Mouse (Mus musculus) C2C12 (cell line): ENCODE results near the gene Ttbk2.

ENCODE experiments used
- CEBPB ChIP-seq: IDR thresholded peaks from one replicate; pipeline ENCODE4 v1.6.1; 2011; ENCODE audit warnings: low read depth, mild to moderate bottlenecking, control low read depth, moderate library complexity
- CTCF ChIP-seq: IDR thresholded peaks from one replicate; pipeline ENCODE4 v1.5.1; 2011; ENCODE audit not compliant: control insufficient read depth, insufficient read depth, insufficient read length
- USF1 ChIP-seq: IDR thresholded peaks from one replicate; pipeline ENCODE4 v1.6.1; 2011; ENCODE audit warnings: low read depth, mild to moderate bottlenecking, control low read depth, moderate library complexity

DNA sequence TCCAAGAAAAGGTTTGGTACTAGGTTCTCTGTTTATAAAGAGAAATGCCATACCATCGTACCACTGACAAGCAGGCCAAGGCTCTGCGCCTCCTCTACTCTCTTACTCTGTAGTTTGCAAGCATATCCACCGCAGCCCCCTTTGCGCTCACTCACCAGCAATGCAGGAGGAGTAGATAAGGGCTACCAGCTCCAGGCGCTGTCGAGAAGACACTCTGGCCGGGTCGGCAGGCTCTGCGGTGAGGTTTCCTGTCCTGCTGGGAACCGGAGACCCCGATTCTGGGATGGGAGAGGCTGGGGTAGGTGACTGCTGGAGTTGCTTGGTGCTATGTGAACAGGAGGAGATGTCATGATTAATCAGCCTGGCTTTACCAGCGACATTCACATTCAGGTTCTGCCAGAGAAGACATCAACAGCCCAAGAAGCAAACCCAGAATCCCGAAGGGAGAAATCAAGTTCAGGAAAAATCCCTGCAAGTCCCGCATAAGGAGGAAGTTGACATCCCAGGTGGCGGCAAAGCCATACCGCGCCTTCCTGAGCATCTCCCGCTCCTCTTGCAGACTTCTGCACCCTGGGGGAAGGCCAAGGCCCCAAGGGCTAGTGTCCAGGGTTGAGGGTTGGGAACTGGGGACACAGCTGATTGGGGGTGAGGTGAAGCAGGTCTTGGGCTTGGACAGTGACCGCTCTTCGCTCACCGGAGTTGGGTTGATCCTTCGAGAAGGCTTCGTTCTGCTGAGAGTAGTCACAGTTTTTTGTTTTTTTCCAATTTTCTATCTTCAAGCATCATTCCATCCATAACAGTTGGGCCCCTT, 120.4 kb downstream of the Ttbk2 start:
- TF ChIP-seq CTCF (no peak), USF1 (no peak), CEBPB (no peak)
